Mouse (Mus musculus) cortical plate, adult 2 months (tissue): ENCODE data around the gene Pcmt1.

ENCODE experiments used
- CTCF ChIP-seq: fragments of 200-500 bp; IDR thresholded peaks from 2 replicates; pipeline ENCODE4 v1.5.1; 2011; ENCODE audit warnings: mild to moderate bottlenecking, control low read depth, low read length; ENCODE audit not compliant: insufficient read depth; ENCODE audit errors: extremely low read depth
- POLR2A ChIP-seq: fragments of 200-500 bp; IDR thresholded peaks from 2 replicates; pipeline ENCODE4 v1.6.1; 2011; ENCODE audit warnings: mild to moderate bottlenecking, low read length, control low read depth; ENCODE audit not compliant: insufficient read depth; ENCODE audit errors: extremely low read depth

GRCm38 (mm10) chr10:7608611-7609010 lies 72.3 kb downstream of the Pcmt1 start:
- no peak for TF ChIP-seq CTCF
- TF ChIP-seq POLR2A: no peak
